Mouse (Mus musculus) T-helper 17 cell (primary cell): ENCODE measurements around the gene Kbtbd7.
"Not testable (repeated sequence)": the region's sequence is repeated elsewhere in the genome, so short reads cannot be mapped to it uniquely, and the experiment has no call there.

Experiments
- in situ Hi-C, 2 experiments: fragments of 300-600 bp; cut with MboI, MseI; formaldehyde crosslinking; loops; 1 replicate in 1 of 2; 2 replicates in 1 of 2; pipeline ENCODE4 v1.15.1; 2025; ENCODE audit warnings: high pct_unique_total_duplicates in 2 of 2

The Kbtbd7 gene

DNA sequence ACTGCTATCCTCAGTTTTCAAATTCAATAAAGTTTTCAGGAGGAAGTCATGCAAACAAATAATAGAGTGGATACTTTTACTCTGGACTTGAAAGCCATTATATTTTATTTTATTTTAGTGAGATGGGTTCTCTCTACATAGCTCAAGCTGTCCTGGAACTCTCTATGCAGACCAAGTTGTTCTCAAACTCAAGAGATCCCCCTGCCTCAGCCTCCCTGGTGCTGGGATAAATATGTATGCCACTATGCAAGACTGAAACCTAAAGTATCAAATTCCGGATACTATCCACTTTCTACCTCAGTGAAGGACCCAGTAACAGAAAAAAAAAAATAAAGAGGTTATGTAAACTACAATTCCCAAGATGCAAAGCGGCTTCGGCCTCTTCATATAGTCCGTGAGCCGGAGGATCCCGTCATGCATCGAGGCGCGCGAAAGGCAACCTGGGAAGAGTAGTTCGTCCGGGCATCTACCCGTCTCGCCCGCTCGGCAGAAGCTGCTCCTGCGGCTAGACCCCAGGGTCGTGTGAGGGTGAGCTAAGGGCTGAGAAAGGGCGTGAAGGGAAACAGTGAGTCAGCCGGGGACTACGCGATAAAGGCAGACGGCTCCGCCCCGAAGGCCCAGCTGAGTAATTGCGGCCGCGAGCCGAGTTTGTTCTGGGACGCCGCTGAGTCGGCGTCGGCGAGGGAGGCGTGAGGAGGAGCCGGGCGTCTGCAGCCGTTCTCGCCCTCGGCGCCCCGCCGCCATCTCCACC is at the start of gene Kbtbd7:
Gene Kbtbd7 (plus strand): TSS at position 533 of the 751 bp plus-strand sequence.
- in situ Hi-C loops, result no loop called here

- in situ Hi-C loops, result loop anchor here (5.0 to 25.0 kb wide), 2 partner anchors 35 to 185 kb away; no protein-coding TSS in a partner anchor
These were observed 49.3 kb upstream of the Kbtbd7 start for GRCm38 (mm10) chr14:79377041-79377440.

- in situ Hi-C loops, result loop anchor here (10.0 to 25.0 kb wide), 2 partner anchors 48 to 179 kb away; no protein-coding TSS in a partner anchor
These were observed 43.2 kb upstream of the Kbtbd7 start for GRCm38 (mm10) chr14:79383120-79383519.

DNA sequence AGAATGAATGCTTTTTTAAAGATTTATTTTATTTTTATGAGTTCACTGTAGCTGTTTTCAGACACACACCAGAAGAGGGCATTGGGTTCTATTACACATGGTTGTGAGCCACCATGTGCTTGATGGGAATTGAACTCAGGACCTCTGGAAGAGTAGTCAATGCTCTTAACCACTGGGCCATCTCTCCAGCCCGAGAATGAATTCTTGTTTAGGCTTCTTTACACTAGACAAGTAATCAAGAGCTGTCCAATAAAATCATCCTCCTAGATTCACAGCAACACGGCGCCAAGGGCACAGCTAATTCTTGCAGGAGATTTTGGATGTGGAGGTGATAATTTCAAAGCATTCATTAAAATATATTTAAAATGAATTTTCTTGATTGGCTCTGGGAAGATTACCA is 38.0 kb upstream of the Kbtbd7 start:
- in situ Hi-C loops, result loop anchor here (10.0 to 25.0 kb wide), 2 partner anchors 54 to 174 kb away; no protein-coding TSS in a partner anchor

- in situ Hi-C loops, result loop anchor here (5.0 to 25.0 kb wide), 3 partner anchors 55 to 173 kb away; partner anchors contain the start of genes Elf1 (in 1 of the 2) and Wbp4 (in 1 of the 2)
These were observed 36.7 kb upstream of the Kbtbd7 start for GRCm38 (mm10) chr14:79389438-79390264.

DNA sequence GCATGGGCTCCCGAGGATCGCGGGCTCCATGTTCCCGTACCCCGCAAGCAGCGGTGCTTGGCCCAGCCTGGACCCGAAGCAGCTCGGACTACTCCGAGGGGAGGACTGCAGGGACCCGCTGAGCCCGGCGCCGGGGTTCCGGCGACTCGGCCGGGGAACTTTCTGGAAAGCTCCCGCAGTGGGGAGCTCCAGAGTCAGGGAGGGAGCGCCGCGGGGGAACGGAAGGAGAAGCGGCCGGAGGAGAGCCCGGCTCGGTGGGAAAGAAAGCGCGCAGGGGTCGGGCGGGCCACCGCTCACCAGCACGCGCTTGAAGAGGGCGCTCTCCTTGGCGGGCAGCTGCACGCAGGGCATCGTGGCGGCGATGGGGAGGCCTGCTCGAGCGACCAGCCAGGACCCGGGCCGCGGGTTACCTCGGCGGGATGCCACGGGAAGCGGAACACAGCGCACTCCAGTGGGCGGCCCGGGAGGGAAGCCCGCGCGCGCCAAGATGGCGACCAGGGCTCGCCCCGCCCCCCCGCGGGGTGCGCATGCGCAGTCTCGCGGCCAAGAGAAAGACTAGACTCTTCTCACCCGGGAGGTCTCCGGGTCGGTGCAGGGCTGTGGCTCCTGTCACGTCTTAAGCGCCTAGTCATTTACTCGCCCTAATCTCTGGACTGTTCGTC is 35.9 kb upstream of the Kbtbd7 start, which contains the start of gene Naa16:
Gene Naa16 (minus strand): TSS at position 514 of the 662 bp plus-strand sequence.
- in situ Hi-C loops, result loop anchor here (5.0 to 25.0 kb wide), 2 partner anchors 92 to 172 kb away; partner anchors contain the start of genes Elf1 (in 1 of the 2) and Wbp4 (in 1 of the 2)

DNA sequence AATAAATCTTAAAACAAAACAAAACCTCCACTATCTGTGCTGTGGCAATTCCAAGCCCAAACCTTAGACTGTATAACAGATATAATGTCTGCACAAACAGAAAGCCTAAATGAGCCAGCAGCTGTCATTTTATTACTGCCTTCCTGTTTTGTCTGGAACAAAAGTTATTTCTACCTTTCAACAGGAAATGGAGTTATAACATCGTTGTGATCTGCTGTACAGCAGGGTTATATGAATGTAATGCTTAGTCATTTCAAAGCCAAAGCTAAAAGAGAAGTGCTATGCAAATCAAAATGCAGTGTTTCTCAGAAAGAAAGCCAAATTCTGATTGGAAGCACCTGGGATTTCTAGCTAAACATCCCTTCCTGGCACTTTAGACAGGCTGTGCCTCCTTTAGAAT is 33.0 kb upstream of the Kbtbd7 start:
- in situ Hi-C loops, result loop anchor here (5.0 to 25.0 kb wide), 2 partner anchors 89 to 169 kb away; partner anchors contain the start of genes Elf1 (in 1 of the 2) and Wbp4 (in 1 of the 2)

GRCm38 (mm10) chr14:79394564-79394963 is 31.7 kb upstream of the Kbtbd7 start:
- in situ Hi-C loops, result loop anchor here (5.0 to 25.0 kb wide), 2 partner anchors 88 to 168 kb away; partner anchors contain the start of genes Elf1 (in 1 of the 2) and Wbp4 (in 1 of the 2)

GRCm38 (mm10) chr14:79397321-79398122 is 28.8 kb upstream of the Kbtbd7 start, which contains the start of gene Mtrf1:
Mtrf1 (plus strand) TSS chr14:79397772.
- in situ Hi-C loops, result loop anchor here (25.0 kb wide), 1 partner anchor 165 kb away; no protein-coding TSS in a partner anchor

DNA sequence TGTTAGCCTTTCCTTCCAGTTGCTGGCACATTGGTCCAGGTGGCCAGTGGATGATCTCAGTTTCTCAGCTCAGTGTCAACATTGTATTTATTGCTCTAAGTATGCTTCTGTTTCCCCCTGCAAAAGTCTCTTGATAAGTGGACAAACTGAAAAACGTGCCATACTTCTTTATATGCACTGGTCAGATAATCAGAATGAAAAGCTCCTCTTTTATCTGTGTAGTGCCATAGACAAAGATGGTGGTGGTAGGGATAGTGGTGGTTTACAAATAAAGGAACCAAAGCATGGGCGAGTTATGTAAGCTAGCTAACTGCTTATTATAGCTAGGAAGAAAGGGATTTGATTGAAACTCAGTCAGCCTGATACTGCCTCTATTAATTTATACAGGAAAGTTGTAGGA is 18.7 kb upstream of the Kbtbd7 start:
- in situ Hi-C loops, result loop anchor here in 1 of 2 experiments (10.0 kb wide), 1 partner anchor 507 kb away; no protein-coding TSS in a partner anchor

DNA sequence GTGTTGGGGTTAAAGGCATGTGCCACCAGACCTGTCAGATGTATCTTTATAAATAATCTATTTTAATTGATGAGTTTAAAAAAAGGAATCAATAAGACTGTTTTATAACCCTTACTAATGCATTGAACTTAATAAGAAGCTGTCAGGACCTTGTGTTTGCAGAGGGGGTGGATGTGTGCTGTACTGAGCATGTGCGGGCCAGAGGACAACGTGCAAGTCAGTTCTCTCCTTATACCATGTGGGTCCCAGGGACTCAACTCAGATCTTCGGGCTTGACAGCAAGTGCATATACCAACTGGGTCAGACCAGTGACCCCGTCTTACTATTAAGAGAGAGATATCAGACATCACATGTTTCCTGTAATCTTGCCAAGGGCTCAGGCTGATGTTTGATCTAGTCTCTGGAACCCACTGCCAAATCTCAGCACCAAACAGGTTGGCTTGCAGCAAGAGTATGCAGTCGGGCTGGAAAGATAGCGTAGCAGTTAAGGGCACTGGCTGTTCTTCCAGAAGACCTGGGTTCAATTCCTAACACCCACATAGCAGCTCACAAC is 17.0 kb upstream of the Kbtbd7 start:
- in situ Hi-C loops, result loop anchor here in 1 of 2 experiments (10.0 kb wide), 1 partner anchor 505 kb away; no protein-coding TSS in a partner anchor

DNA sequence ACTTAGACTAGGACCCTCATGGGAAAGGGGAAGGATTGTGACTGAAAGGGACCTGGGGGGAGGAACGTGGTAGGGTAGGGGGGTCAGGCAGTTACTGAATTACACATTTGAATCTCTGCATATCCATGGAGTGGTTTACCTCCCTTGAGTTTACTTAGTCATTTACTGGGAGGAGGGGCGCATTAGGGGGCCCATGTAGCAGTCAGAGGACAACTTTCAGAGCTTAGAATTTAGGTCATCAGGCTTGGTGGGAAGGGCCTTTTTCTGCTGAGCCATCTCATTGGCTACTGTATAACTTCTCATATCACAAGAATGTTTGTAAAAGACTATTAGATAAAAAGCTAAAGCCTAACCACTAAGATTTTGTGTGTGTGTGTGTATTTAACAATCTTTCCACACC is 15.6 kb upstream of the Kbtbd7 start:
- in situ Hi-C loops, result no loop called here

GRCm38 (mm10) chr14:79413121-79413520 is 13.2 kb upstream of the Kbtbd7 start:
- in situ Hi-C loops, result no loop called here

DNA sequence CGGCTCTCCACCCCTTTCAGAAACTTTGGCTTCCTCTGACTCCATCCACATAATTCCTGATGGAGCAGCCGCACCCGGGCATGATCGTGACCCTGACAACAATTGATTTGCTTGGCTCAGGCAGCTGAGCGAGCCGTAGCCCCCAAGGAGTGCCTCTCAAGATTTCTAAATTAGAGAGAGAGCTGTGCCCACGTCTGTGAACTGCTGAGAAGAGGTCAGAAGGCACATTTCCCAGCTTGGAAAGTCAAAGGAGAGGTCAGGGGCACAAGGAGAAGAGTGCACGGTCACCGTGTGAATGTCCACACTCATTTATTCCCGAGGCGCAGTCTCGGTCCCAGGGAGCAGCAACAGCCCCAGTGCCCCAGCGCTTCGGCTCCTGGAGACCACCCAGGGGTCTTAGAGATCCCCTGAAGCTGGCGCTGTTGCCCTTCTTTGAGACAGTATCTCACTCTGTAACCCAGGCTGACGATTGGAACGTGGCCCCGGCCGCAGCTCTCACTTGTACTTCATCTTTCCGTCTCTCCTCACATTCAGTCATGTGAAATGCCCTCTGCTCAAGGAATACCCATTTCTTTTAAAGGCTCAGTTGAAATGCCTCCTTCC is 6.1 kb upstream of the Kbtbd7 start:
- in situ Hi-C loops, result no loop called here

DNA sequence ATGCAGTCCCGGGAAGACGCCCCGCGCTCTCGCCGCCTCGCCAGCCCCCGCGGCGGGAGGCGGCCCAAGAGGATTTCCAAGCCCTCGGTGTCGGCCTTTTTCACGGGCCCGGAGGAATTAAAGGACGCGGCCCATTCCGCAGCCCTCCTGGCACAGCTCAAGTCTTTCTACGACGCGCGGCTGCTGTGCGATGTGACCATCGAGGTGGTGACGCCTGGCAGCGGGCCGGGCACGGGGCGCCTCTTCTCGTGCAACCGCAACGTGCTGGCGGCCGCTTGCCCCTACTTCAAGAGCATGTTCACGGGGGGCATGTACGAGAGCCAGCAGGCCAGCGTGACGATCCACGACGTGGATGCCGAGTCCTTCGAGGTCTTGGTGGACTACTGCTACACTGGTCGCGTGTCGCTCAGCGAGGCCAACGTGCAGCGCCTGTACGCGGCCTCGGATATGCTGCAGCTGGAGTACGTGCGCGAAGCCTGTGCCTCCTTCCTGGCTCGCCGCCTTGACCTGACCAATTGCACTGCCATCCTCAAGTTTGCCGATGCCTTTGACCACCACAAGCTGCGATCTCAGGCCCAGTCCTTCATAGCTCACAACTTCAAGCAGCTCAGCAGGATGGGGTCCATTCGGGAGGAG is 537 bp downstream of the Kbtbd7 start:
- in situ Hi-C loops, result not testable (repeated sequence)

DNA sequence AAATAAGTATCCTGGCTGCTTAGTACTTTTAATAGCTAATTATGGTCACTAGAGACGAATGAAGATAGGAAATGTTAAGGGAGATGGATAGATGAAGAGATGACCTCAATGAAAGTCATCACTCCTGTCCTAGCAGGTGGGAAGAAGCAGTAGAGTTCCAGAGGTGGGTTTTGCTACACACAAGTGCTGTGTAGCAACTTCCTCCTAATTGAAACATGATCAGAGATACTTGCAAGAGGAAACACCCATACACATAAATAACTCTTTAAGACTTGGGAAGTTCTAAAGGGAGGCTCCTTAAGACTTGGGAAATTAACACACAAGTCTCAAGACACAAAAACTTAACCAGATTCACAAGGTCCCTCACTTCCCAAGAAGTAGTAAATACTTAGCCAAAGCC is 7.8 kb downstream of the Kbtbd7 start:
- in situ Hi-C loops, result no loop called here

DNA sequence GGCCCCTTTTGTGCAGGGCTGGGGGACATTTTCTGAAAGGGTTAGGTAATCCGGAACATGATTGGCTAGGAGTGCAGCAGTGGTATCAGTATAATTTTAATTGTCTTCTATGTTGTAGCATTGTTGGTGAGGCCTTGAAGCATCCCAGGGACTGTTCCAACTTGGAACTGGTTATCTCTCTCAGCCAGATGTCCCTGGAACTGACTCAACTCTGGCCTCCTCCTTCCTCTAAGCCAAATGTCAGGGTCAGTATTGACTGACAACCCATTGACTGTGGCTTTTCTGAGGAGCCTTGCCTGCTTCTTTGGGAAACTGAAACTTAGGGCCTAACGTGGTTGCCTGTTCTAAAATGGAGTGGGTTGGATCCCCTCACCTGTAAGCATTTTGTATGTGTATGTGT is 14.3 kb downstream of the Kbtbd7 start:
- in situ Hi-C loops, result no loop called here

GRCm38 (mm10) chr14:79441441-79441840 is 15.1 kb downstream of the Kbtbd7 start:
- in situ Hi-C loops, result no loop called here

DNA sequence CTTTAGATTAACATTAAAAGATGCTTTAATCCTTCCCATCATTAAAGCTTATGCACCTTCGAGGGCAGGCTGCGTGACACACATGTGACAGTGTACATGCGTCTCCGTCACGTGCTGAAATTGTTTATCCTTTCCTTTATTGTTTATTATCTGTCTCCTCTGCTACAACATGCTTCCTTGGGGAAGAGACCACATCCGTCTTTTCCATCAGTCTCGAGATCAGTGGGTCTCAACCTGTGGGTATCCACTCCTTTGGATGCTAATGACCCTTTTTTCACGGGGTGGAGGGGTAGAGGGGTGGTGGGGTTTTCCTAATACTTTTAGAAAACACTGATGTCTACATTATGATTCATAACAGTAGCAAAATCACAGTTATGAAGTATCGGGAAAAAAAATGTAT is 18.3 kb downstream of the Kbtbd7 start:
- in situ Hi-C loops, result no loop called here
